Mouse (Mus musculus) CH12.LX (cell line): ENCODE measurements at regions not wholly inside any gene's neighbourhood (a gene's known extent, or its start where the extent isn't known, plus 50 kb on each side); places are given as distances from the start of the nearest gene placed in this dataset.

Experiments
- CTCF ChIP-seq, 2 experiments: IDR thresholded peaks in 1 of 2; conservative IDR thresholded peaks in 1 of 2; 2 replicates each; pipeline ENCODE4 v1.5.1; 2011 to 2012; ENCODE audit warnings: low read depth in 2 of 2, low read length in 2 of 2, improper control_type of control experiment in 1 of 2, inconsistent platforms in 1 of 2, mild to moderate bottlenecking in 1 of 2, moderate library complexity in 1 of 2
- HCFC1 ChIP-seq: IDR thresholded peaks from 2 replicates; pipeline ENCODE4 v1.6.1; 2012; ENCODE audit warnings: low read depth, mild to moderate bottlenecking, inconsistent platforms, low read length, improper control_type of control experiment
- MAFK ChIP-seq: IDR thresholded peaks from 2 replicates; pipeline ENCODE4 v1.6.1; 2011; ENCODE audit warnings: low read length, improper control_type of control experiment; ENCODE audit not compliant: insufficient replicate concordance
- MYC ChIP-seq: IDR thresholded peaks from 2 replicates; pipeline ENCODE4 v1.6.1; 2011; ENCODE audit warnings: low read depth, mild to moderate bottlenecking, improper control_type of control experiment, low read length
- NELFE ChIP-seq: IDR thresholded peaks from 2 replicates; pipeline ENCODE4 v1.6.1; 2011; ENCODE audit warnings: low read depth, low read length, improper control_type of control experiment
- PAX5 ChIP-seq: IDR thresholded peaks from 2 replicates; pipeline ENCODE4 v1.6.1; 2012; ENCODE audit warnings: low read length, inconsistent platforms, mixed read lengths
- POLR2A ChIP-seq: IDR thresholded peaks from 2 replicates; pipeline ENCODE4 v1.6.1; 2011; ENCODE audit warnings: low read depth, mild to moderate bottlenecking, improper control_type of control experiment, low read length
- POLR2AphosphoS2 ChIP-seq: IDR thresholded peaks from 2 replicates; pipeline ENCODE4 v1.6.1; 2011; ENCODE audit warnings: low read depth, low read length, improper control_type of control experiment
- SIN3A ChIP-seq: IDR thresholded peaks from 2 replicates; pipeline ENCODE4 v1.6.1; 2012; ENCODE audit warnings: low read length, improper control_type of control experiment, inconsistent platforms
- ZMIZ1 ChIP-seq: IDR thresholded peaks from 2 replicates; pipeline ENCODE4 v1.6.1; 2012; ENCODE audit warnings: low read depth, mild to moderate bottlenecking, inconsistent platforms, low read length, improper control_type of control experiment
- ZNF384 ChIP-seq: IDR thresholded peaks from 2 replicates; pipeline ENCODE4 v1.6.1; 2012; ENCODE audit warnings: low read depth, low read length, improper control_type of control experiment, inconsistent platforms

DNA sequence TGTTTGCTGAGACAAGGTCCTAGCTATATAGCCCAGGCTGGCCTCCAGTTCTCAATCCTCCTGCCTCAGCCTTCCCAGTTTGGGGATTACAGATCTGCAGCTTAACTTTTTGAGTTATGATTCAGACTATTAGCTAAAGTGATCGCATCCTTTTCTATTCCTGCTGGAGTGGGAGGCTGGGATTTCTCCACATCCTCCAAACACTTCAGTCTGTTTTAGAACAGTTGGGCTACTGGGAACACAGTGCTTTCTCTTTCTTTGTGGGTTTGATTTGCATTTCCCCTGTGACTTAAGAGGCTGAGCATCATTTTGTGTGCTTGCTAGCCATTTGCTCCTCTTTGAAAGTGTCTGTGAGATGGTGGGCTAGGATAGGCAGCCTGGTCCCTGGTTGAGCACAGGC is 100.0 kb downstream of the Cct6b start:
- no peak for TF ChIP-seq NELFE
- no peak for TF ChIP-seq CTCF (conservative IDR thresholded peaks at IDR 0.05 in 1 of 2, IDR thresholded peaks at IDR 0.05 in 1 of 2; ENCODE audit: low read depth in 2 of 2, low read length in 2 of 2)
- no peak for TF ChIP-seq POLR2A
- no peak for TF ChIP-seq PAX5
- TF ChIP-seq POLR2AphosphoS2, result no peak
- TF ChIP-seq ZMIZ1, result no peak
- no peak for TF ChIP-seq MAFK
- TF ChIP-seq ZNF384, result no peak
- no peak for TF ChIP-seq SIN3A
- TF ChIP-seq HCFC1, result no peak
- TF ChIP-seq MYC, result no peak
